In genomic region chr17:8461568-8461967, GRCm38 (mm10) we compare ENCODE assay signal across 10 mouse cellular contexts. TPM values are rescaled to one million over a fixed set of nuclear protein-coding genes. Genes with fewer than 3 reads are reported as not detected.
DNase-seq lines count a peak whose midpoint lies in the region; ATAC-seq and TF ChIP-seq lines count a peak whose summit lies in the region.
"Had no signal": no experiment of that assay in that cellular context is flagged by ENCODE, and none has a peak within 500 bp of the region (broad histone marks: within the 10 kb centered on the region; RNA-seq: fewer than 3 reads in every experiment).

No protein-coding gene starts in this region.

- peak; percentile 63; the same call in 1 of the 2 replicates for TF ChIP-seq CTCF in testis, adult 2 months (IDR thresholded peaks at IDR 0.05; ENCODE audit: control insufficient read depth, insufficient read depth, insufficient replicate concordance, low read depth, low read length)
- peak; percentile 59 for TF ChIP-seq CTCF in olfactory bulb, adult 2 months (IDR thresholded peaks at IDR 0.05; ENCODE audit: insufficient read depth, low read depth, low read length)

- DNase-seq in heart, postnatal 10 days, result peak; percentile 28 to 63
- no peak for DNase-seq in testis, postnatal 14 days (ENCODE audit: low spot score)
- peak; percentile 18 for DNase-seq in cerebellum, adult 9-11 months
- DNase-seq in kidney, postnatal 36 days, result peak; percentile 19 to 77
- no peak for DNase-seq in urinary bladder, postnatal 4 days (ENCODE audit: low spot score in 2 of 2)
- DNase-seq: liver, embryonic 13.5 days had no signal

- ATAC-seq in heart, embryonic 12.5 days (ENCODE audit: insufficient number of reproducible peaks, low FRiP score), result no peak

- no peak overlapping the region for H3K27ac ChIP-seq in heart, embryonic 12.5 days (ENCODE audit: poor library complexity, severe bottlenecking)
- H3K27ac ChIP-seq in testis, adult 2 months (ENCODE audit: control insufficient read depth, insufficient read depth, low read depth, low read length), result no peak overlapping the region
- H3K27ac ChIP-seq in olfactory bulb, adult 2 months (ENCODE audit: insufficient read depth, low read depth, low read length), result no peak overlapping the region
- H3K27ac ChIP-seq: embryonic facial prominence, embryonic 15.5 days; liver, embryonic 13.5 days had no signal

- H3K9ac ChIP-seq in heart, embryonic 12.5 days, result no peak overlapping the region
- H3K9ac ChIP-seq: embryonic facial prominence, embryonic 15.5 days; liver, embryonic 13.5 days had no signal

- no peaks in the 10 kb centered on the region for H3K9me3 ChIP-seq in heart, embryonic 12.5 days (replicated peaks)
- H3K9me3 ChIP-seq: embryonic facial prominence, embryonic 15.5 days; liver, embryonic 13.5 days had no signal

- no peak overlapping the region for H3K4me2 ChIP-seq in heart, embryonic 12.5 days
- H3K4me2 ChIP-seq: embryonic facial prominence, embryonic 15.5 days; liver, embryonic 13.5 days had no signal

- no peaks in the 10 kb centered on the region for H3K36me3 ChIP-seq in heart, embryonic 12.5 days
- no peaks in the 10 kb centered on the region for H3K36me3 ChIP-seq in testis, adult 2 months (ENCODE audit: control insufficient read depth, insufficient read depth, low read length)
- H3K36me3 ChIP-seq: embryonic facial prominence, embryonic 15.5 days; liver, embryonic 13.5 days had no signal

- peaks cover 6% of the 10 kb centered on the region for H3K4me1 ChIP-seq in heart, embryonic 12.5 days (replicated peaks)
- no peaks in the 10 kb centered on the region for H3K4me1 ChIP-seq in testis, adult 2 months (ENCODE audit: control insufficient read depth, insufficient read depth, low read length)
- no peaks in the 10 kb centered on the region for H3K4me1 ChIP-seq in olfactory bulb, adult 2 months (ENCODE audit: control insufficient read depth, insufficient read depth, low read length)
- H3K4me1 ChIP-seq: embryonic facial prominence, embryonic 15.5 days; liver, embryonic 13.5 days had no signal

- intact Hi-C loops in heart, postnatal 10 days (cut with DNase I), result loop anchor here (2.0 to 10.0 kb wide), 3 partner anchors 71 to 473 kb away; no protein-coding TSS in a partner anchor

- 5% methylated on average over 4 of the region's 4 CpGs for WGBS in heart, embryonic 12.5 days
- WGBS in olfactory bulb, adult 2 months, result 4% methylated on average over 4 of the region's 4 CpGs

- H3K4me3 ChIP-seq in heart, embryonic 12.5 days, result no peak overlapping the region
- no peak overlapping the region for H3K4me3 ChIP-seq in testis, adult 2 months (ENCODE audit: control insufficient read depth, low read depth, low read length)
- no peak overlapping the region for H3K4me3 ChIP-seq in olfactory bulb, adult 2 months (ENCODE audit: insufficient read depth, low read depth, low read length)
- H3K4me3 ChIP-seq: embryonic facial prominence, embryonic 15.5 days; liver, embryonic 13.5 days had no signal

- no peak for TF ChIP-seq POLR2A in testis, adult 2 months (IDR thresholded peaks at IDR 0.05; ENCODE audit: control insufficient read depth, low read depth, low read length)
- no peak for TF ChIP-seq POLR2A in olfactory bulb, adult 2 months (IDR thresholded peaks at IDR 0.05; ENCODE audit: insufficient read depth, low read depth, low read length)

- peaks cover 53% of the 10 kb centered on the region for H3K27me3 ChIP-seq in heart, embryonic 12.5 days (replicated peaks)
- H3K27me3 ChIP-seq in testis, adult 2 months (ENCODE audit: control insufficient read depth, insufficient read depth, low read length), result no peaks in the 10 kb centered on the region
- H3K27me3 ChIP-seq: embryonic facial prominence, embryonic 15.5 days had no signal

RNA-seq across cellular contexts. Expression of gene T, which starts 27.3 kb away (rescaled TPM):
- not detected for total RNA-seq in heart, postnatal 10 days (2021)
- polyA plus RNA-seq in heart, embryonic 12.5 days (2016; fragmentation: Nextera tagmentation; extraction: Ambion mirVana), result 0.24 and 0.46 TPM in 2 replicates
- polyA plus RNA-seq in testis, adult 2 months (2012; rRNA removed), result 0.09 and 0.28 TPM in 2 replicates
- not detected in 2 replicates for polyA plus RNA-seq in olfactory bulb, adult 2 months (2012; ENCODE audit: insufficient read depth, insufficient read length, low replicate concordance, missing spikeins)
- polyA plus RNA-seq: liver, embryonic 13.5 days had no signal

Comparison
In these comparisons a context has a peak if more than half of its experiments do, and no peak if none do; other contexts are left out.
1. DNase-seq: peak in heart, postnatal 10 days (2 of 2), cerebellum, adult 9-11 months (single experiment) and kidney, postnatal 36 days (2 of 2); none in testis, postnatal 14 days (single experiment) and urinary bladder, postnatal 4 days (0 of 2).